Mouse (Mus musculus) layer of hippocampus, postnatal 10 days (tissue): ENCODE data around the gene Myh9. TPM values are rescaled to one million over a fixed set of nuclear protein-coding genes. Genes with fewer than 3 reads are reported as not detected.
"Not testable (repeated sequence)": the region's sequence is repeated elsewhere in the genome, so short reads cannot be mapped to it uniquely, and the experiment has no call there.

Experiments used
- DNase-seq, 2 experiments: peaks; one replicate each; pipeline ENCODE4 v3.0.0; 2021; ENCODE audit warnings: low spot score in 2 of 2
- total RNA-seq, 2 experiments: library from RNA; stranded (reverse); gene quantifications; 2 replicates each; pipeline ENCODE4 v1.2.3; 2021

Gene Myh9
- total RNA-seq, 2 experiments from 2014 or later, result 65.2 to 75.2 TPM

GRCm38 (mm10) chr15:77760037-77760436 lies 81.9 kb downstream of the Myh9 start:
- DNase-seq, result no peak

- DNase-seq, result no peak
Observed at GRCm38 (mm10) chr15:77757586-77758226, 84.3 kb downstream of the Myh9 start.

GRCm38 (mm10) chr15:77756848-77757247 lies 85.1 kb downstream of the Myh9 start, which contains the start of gene Apol8:
Gene Apol8, minus strand, starts transcription at chr15:77757003.
- peak; percentile 60 to 70 for DNase-seq

- no peak for DNase-seq
Observed at GRCm38 (mm10) chr15:77756081-77756480, 85.9 kb downstream of the Myh9 start.

- DNase-seq, result no peak
Observed at GRCm38 (mm10) chr15:77755132-77755531, 86.8 kb downstream of the Myh9 start.

- DNase-seq, result no peak
Observed at GRCm38 (mm10) chr15:77752443-77752842, 89.5 kb downstream of the Myh9 start.

- DNase-seq, result no peak
Observed at GRCm38 (mm10) chr15:77750461-77750860, 91.5 kb downstream of the Myh9 start.

- no peak for DNase-seq
Observed at GRCm38 (mm10) chr15:77749717-77750116, 92.3 kb downstream of the Myh9 start.

- no peak for DNase-seq
Observed at GRCm38 (mm10) chr15:77748414-77748813, 93.6 kb downstream of the Myh9 start.

GRCm38 (mm10) chr15:77746326-77746725 lies 95.6 kb downstream of the Myh9 start:
- DNase-seq, result no peak

- DNase-seq, result no peak
Observed at GRCm38 (mm10) chr15:77745081-77745480, 96.9 kb downstream of the Myh9 start.

GRCm38 (mm10) chr15:77744632-77745031 lies 97.3 kb downstream of the Myh9 start:
- DNase-seq, result no peak

GRCm38 (mm10) chr15:77741556-77741955 lies 100.4 kb downstream of the Myh9 start:
- DNase-seq, result not testable (repeated sequence)

- no peak for DNase-seq
Observed at GRCm38 (mm10) chr15:77740511-77741297, 101.3 kb downstream of the Myh9 start.

GRCm38 (mm10) chr15:77733903-77734302 lies 108.1 kb downstream of the Myh9 start:
- not testable (repeated sequence) for DNase-seq

GRCm38 (mm10) chr15:77733380-77733779 lies 108.6 kb downstream of the Myh9 start:
- DNase-seq, result not testable (repeated sequence)

- not testable (repeated sequence) for DNase-seq
Observed at GRCm38 (mm10) chr15:77732851-77733250, 109.1 kb downstream of the Myh9 start.

- DNase-seq, result no peak
Observed at GRCm38 (mm10) chr15:77731605-77732004, 110.4 kb downstream of the Myh9 start.

- DNase-seq, result not testable (repeated sequence)
Observed at GRCm38 (mm10) chr15:77728739-77729138, 113.2 kb downstream of the Myh9 start, which contains the start of gene Apol9b. Gene Apol9b, plus strand, starts transcription at chr15:77729039.

GRCm38 (mm10) chr15:77727745-77728144 lies 114.2 kb downstream of the Myh9 start:
- DNase-seq, result not testable (repeated sequence)

- DNase-seq, result not testable (repeated sequence)
Observed at GRCm38 (mm10) chr15:77727139-77727538, 114.8 kb downstream of the Myh9 start.

- DNase-seq, result not testable (repeated sequence)
Observed at GRCm38 (mm10) chr15:77725393-77726020, 116.5 kb downstream of the Myh9 start.
